Mouse (Mus musculus): ENCODE measurements at regions not wholly inside any gene's neighbourhood (a gene's known extent, or its start where the extent isn't known, plus 50 kb on each side); places are given as distances from the start of the nearest gene placed in this dataset.

GRCm38 (mm10) chr6:58752496-58752895 lies 78.8 kb upstream of the Herc3 start:
- DNase-seq: no peak

GRCm38 (mm10) chr6:58756309-58757015 lies 74.8 kb upstream of the Herc3 start:
- no peak for DNase-seq

- DNase-seq: no peak
Observed at GRCm38 (mm10) chr6:58757339-58757738, 73.9 kb upstream of the Herc3 start.

GRCm38 (mm10) chr6:58770654-58771218 lies 60.5 kb upstream of the Herc3 start:
- DNase-seq: peak; percentile 55 to 61

- peak in 1 of 2 experiments; percentile 26 for DNase-seq
Observed at GRCm38 (mm10) chr6:58772014-58772413, 59.3 kb upstream of the Herc3 start.
